Mouse (Mus musculus): ENCODE measurements around the gene Atad3a.

Atad3a gene

DNA sequence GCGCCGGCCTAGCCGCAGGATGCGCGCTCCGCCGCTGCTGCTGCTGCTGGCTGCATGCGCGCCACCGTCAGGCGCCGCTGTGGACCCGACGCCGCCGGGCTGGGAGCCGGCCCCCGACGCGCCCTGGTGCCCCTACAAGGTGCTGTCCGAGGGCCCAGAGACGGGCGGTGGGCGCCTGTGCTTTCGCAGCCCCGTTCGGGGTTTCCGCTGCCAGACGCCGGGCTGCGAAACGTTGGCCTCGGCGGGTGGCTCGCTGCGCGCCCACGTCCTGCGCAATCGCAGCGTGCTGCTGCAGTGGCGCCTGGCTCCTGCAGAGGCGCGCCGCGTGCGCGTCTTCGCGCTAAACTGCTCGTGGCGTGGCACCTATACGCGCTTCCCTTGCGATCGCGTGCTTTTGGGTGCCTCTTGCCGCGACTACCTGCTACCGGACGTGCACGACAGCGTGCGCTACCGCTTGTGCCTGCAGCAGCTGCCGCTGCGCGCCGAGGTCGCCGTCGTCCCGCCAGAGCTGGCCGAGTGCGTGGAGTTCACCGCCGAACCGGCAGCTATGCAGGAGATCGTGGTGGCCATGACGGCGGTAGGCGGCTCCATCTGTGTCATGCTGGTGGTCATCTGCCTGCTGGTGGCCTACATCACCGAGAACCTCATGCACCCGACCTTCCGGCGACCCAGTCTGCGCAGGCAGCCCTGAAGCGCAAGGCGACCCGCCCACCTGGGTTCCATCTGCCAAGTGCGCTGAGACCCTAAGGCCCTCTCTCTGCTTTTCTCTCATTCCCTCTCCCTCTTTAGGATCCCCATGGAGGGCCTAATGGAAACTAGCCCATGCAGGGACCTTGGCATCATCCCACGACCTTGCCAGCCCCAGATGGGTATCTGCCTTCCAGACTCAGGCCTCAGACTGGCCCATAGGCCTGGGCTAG is 66.2 kb downstream of the Atad3a start:
- DNase-seq (ENCODE audit: low spot score in 2 of 2) = peak; percentile 41 to 66

DNA sequence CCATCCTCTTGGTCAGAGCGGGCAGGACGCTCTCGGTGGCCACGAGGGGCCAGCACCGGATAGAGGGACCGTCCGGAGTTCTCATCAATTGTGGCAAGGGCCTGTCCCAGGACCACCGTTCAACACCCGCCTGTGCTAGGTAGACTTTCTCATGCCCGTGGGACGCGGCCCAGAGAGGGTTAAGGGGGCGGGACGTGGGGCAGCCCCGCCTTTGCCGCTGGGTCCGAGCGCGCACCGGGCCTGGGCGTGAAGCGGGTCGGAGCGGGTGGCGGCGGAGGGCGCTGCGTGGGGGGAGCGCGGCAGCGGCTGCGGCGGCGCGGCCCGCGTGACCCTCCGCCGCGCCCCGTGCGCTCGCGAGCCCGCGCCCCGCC is 66.8 kb downstream of the Atad3a start, which contains the start of gene Fndc10:
Gene Fndc10 (plus strand): TSS at position 232 of the 371 bp plus-strand sequence.
- DNase-seq (ENCODE audit: low spot score in 2 of 2) = peak in 1 of 2 experiments; percentile 61

DNA sequence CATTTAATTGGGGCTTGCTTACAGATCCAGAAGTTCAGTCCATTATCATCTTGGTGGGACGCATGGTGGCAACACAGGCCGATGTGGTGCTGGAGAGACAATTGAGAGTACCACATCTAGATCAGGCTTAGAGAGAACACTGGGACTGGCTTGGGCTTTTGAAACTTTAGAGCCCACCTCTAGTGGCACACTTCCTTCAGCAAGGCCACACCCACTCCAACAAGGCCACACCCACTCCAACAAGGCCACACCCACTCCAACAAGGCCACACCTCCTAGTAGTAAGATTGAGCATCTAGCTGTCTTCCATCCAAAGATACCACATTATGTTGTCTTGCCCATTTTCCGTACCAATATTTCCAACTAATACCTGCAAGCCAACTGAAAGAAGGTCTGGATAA is 68.5 kb downstream of the Atad3a start:
- DNase-seq (ENCODE audit: low spot score in 2 of 2) = no peak
